Mouse (Mus musculus): ENCODE measurements around the gene Csmd2.
A peak's percentile ranks its signal among the peaks of the same experiment; 100 is the strongest.
"Not testable (repeated sequence)": the region's sequence is repeated elsewhere in the genome, so short reads cannot be mapped to it uniquely, and the experiment has no call there.

Csmd2 gene

DNA sequence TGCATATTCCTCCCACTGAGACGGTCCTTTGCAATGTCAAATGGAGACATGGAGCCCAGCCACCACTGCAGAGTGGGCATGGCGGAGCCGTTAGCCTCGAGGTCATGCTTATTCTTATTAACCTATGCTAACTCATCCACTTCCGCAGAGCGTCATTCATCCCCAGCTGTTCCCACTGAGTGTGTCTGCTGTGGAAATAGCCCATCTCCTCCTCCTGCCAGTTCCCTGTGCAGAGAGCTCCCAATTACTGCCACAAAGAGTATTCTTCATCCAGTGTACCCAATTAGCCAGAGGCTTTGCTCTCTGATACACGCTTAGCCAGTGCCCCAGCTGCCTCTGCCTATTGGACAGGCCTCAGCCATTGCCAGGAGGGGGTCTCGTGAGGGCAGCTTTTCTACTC, 504.4 kb downstream of the Csmd2 start:
- DNase-seq (ENCODE audit: low spot score) = peak; percentile 1

DNA sequence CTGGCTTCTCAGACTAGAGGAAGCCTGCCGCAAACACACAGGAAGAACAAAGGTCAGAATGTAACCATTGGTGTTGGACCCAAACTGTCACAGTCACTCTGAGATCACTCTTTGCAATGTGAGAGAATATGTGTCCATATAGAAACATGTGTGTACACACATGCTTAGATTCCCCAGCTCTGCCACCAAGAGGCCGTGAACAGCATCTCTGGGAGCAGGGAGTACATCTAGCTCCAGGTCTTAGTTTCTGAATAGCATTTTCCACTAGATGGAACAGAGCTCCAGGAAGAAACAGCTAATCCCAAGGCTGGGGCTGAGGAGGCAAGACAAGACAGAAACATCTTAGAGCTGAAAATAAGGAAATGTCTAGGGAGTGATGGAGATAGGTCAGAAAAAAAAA, 512.3 kb downstream of the Csmd2 start:
- DNase-seq (ENCODE audit: low spot score) = no peak

DNA sequence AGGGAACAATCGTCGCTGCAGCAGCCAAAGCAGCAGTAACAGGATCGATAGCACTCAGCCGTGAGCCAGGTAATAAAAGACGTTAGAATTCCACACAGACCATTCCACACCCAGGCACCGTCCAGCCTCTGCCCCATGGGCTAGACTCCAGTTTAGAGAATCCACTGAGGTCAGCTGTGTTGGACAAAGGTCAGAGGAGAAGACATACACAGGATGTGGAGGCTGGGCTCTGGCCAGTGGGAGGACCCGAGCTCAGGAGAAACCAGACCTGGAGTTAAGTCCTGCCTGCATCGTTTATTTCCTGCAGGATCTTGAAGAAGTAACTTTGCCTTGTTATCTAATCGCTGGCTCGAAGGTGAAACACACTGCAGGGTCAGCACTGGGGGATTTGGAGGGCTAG, 519.2 kb downstream of the Csmd2 start:
- peak; percentile 12 for DNase-seq (ENCODE audit: low spot score)

DNA sequence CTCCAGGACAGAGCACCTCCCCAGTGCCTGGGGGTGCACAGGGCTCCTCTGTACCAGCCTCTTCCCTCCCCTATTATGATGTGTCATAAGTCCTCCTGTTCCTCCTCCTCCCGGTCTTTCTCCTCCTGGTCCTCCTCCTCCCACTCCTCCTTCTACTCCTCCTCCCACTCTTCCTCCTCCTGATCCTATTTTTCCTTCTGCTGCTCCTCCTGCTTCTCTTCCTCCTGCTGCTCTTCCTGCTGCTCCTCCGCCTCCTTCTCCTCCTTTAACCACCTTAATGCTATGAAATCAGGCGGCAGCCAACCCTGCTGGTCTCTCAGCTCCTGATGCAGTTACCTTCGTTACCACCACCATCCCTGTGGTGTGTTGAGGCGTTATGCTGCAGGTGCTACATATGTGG, 522.2 kb downstream of the Csmd2 start:
- no peak for DNase-seq (ENCODE audit: low spot score)

DNA sequence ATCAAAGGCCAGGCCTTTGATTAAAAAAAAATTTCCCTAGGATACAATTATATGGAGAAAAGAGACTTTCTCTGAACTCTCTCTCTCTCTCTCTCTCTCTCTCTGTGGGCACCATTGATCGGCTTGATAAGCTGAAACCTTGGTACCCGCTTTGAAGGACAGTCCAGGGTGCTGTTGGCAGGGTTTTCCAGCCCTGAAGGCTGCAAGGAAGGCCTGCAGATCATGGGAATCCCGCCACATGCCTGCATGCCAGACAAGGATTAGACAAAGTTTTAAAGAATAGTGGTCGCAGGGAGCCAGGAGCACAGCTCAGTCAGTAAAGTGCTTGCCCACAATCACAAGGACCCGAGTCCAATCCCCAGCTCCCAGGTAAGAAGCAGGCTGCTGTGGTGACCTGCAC, 526.8 kb downstream of the Csmd2 start:
- no peak for DNase-seq (ENCODE audit: low spot score)

DNA sequence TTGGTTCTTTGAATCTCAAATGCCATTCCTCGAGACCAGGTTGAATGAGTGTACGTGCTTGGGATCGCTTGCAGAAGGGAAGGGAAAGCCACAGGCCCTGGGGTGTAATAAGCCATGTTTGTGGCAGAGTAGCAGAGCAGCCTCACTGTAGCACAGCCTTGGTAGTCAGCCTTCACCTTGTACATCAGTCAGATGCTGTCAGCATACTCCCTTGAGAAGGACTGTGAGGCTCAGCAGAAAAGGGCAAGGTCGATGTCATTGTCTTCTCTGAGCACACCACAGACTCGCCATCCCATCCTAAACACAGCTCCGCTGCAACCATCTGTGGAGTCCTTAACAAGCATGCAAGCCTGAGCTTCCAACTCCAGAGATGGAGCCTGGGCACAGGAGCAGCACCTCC, 533.6 kb downstream of the Csmd2 start:
- DNase-seq (ENCODE audit: low spot score) = no peak

DNA sequence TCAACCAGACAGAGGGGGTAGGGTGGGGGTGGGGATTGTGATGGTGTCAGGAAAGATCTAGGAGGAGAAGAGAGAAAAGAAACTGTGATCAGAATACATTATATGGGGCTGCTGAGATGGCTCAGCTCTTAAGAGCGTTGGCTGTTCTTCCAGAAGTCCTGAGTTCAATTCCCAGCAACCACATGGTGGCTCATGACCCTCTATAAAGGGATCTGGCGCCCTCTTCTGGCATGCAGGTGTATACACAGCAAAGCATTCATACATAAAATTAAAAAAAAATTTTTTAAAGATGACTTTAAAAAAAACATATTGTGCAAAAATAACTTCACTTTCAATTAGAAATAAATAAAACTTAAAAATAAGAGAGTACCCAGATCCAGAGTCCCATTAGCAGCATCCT, 555.7 kb downstream of the Csmd2 start:
- DNase-seq (ENCODE audit: low spot score) = peak; percentile 30

DNA sequence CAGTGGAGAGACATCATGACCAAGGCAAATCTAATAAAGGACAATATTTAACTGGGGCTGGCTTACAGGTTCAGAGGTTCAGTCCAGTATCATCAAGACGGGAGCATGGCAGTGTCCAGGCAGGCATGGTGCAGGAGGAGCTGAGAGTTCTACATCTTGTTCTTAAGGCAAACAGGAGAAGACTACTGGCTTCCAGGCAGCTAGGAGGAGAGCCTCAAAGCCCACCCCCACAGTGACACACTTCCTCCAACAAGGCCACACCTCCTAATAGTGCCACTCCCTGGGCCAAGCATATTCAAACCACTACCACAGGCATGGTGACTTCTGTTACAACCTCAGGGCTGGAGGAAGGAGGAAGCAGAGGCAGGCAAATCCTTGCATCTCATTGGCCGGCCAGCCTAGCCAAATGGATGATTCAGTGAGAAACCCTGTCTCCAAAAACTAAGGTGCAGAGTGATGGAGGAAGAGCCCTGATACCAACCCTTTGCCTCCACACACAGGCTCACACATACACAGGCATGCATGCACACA, 556.4 kb downstream of the Csmd2 start:
- DNase-seq (ENCODE audit: low spot score) = not testable (repeated sequence)

DNA sequence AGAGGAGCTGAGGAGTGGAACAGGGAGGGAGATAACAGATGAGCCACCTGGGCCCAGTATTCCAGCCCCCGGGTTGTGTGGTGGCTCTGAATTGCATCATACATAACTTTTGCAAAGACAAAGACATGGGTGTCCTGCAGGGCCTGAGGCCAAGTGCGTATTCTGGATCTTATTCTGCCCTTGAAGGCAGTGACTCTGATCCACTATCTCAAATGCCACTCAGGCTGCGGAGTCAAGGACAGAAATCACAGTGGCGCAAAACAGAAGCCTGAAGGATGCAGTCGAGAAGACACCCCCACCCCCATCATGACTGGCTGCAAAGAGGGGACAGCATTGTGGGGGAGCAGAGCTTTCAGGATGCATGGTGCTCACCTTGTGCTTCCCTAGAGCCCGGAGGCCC, 563.1 kb downstream of the Csmd2 start:
- DNase-seq (ENCODE audit: low spot score) = no peak

DNA sequence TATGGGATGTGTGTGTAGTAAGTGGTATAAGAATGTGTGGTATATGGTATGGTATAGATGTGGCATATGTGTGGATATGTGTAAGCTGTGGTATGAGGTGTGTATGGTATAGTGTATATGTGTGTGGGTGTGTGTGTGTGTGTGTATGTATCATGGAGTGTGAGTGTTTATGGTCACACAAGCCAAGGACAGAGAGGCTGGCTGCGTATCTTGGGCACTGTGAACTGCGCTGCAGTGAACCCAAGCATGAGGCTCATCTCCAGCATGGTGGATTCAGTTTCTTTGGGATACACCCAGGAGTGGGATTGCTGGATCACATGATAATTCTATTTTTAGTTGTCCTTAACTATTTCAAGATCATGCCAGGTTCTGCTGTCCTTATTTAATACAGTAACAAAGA, 566.5 kb downstream of the Csmd2 start:
- no peak for DNase-seq (ENCODE audit: low spot score)

DNA sequence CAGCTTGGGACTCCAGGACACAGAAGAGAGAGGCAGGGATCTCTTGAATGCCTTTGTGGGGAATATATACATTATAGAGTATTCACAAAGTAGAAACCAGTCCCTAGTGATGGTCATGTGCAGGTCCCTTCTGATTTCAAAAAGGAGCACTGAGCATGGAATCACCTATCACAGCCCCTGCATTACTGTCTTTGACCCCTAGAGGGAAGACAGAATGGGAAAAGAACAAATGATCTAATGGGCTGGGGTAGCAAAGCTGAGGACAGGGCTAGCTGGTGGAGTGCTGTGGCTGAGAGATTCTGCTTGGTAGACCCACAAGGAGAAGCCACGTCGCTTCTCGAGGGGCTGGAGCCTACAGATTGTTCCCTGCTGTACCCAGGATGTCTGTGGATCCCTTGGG, 572.7 kb downstream of the Csmd2 start:
- no peak for DNase-seq (ENCODE audit: low spot score)

DNA sequence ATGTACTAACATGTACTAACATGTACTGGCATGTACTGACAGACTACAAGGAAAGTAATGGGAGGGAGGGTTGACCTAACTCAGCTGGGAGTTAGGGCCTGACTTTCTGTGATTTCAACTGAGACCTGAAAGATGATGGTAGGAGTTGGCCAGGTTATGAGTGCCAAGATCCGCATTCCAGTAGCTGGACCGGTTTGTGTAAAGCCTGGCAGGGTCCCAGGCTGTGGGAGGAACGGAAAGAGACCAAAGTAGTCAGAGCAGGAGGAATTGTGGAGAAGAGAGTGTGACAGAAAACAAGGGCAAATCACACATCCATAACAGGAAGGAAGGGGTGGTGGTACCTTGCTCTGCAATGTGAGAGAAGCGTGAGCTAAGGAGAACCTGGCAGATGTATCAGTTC, 588.2 kb downstream of the Csmd2 start:
- DNase-seq (ENCODE audit: low spot score) = no peak

DNA sequence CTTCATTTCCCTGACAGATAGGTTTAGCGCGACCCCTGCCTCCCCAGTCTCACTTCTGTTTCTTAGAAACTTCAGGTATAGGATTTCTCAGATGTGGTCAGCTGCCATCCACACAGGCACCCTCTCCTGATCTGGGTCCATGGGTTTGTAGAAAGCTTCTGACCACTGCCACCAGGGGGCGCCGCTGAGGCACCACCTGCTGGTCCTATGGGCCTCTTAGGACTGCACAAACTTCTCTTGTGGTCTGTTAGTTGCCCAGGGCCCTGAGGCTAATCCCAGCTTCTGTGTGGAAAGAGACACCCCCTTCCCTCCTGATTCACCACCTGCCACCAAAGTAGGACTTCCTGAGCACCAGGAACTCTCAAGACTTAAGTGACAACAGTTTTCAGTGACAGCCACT, 591.5 kb downstream of the Csmd2 start:
- DNase-seq (ENCODE audit: low spot score) = no peak

DNA sequence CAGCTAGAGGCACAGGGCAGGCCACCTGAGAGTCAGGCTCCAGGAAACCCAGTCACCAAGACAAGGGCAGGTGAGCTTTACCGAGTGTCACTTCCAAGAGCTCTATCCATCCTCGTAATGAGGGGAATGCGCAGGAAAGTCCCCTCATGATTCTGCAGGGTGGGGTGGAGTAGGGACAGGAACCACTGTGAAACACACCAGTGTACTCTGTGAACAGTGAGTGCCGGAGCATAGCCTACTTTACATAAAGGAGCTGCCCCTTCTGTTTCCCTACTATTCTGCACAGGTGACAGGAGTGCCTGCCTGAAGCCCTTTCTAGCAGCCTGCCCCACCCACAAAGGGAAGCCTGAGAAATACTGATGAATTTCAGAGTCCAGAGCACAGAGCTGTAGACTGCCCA, 605.6 kb downstream of the Csmd2 start:
- no peak for DNase-seq (ENCODE audit: low spot score)

DNA sequence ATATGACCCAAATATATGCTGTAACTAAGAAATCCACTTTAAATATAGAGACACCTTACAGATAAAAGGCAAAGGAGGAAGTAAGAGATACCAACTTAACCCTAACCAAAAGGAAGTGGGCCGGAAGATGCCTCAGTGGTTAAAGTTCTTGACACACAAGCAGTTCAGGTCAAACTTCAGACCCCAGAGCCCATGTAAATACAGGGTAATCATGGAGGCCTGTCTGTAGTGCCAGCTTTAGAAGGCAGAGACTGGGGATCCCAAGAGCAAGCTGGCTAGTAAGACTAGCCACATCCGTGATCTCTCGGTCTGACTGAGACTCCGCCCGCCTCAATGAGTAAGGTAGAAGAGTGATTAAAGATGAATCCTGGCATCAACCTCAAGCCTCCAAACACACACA, 606.4 kb downstream of the Csmd2 start:
- no peak for DNase-seq (ENCODE audit: low spot score)

DNA sequence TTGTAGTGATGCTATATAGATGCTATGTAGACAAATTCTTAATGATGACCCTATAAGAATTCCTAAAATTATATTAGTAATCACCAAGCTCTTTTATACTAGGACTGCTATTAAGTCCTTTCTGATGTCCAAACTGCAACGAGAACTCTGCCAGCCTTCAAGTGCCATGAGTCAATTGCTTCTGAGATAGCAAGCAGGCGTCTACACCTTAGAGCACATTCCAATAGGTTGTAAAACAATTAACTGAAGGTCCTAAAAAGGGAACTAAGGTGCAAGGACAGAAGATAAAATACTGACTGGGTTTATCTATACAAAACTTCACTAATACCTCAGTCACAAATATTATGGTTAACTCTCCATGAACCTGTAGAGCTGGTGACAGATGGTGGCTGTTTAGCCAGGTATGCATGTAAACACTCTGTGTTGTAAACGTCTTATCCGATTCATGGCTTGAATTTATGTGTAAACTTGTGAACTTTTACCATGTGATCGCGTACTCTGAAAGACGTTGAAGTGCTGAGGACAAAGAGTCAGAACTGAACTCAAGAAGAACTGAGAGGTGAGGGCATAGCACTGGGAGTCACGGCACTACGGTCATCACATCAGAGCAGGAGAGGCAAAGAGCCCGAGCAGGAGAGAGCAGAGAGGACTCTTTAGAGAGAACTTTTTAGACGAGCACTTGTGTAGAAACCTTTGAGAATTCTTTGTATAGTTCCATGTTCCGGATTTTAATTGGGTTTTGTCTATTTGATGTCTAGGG, 610.3 kb downstream of the Csmd2 start:
- DNase-seq (ENCODE audit: low spot score) = no peak

DNA sequence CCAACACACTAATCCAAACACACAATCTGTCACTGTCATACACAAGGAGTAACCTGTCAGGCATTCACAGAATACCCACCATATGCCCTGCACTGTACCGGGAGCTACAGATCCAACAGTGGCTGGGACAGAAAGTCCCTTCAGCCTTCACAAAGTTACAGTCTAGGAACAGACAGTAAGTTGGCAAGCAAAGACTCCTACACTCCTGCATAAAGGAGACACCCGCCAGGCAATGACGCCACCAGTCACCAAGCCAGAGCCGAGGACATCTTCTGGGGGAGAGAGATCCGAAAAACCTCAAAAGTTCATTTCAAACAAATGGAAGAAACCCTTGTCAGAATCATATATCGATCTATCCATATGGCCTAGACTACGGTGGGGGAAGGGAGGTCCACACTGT, 618.9 kb downstream of the Csmd2 start:
- no peak for DNase-seq (ENCODE audit: low spot score)

DNA sequence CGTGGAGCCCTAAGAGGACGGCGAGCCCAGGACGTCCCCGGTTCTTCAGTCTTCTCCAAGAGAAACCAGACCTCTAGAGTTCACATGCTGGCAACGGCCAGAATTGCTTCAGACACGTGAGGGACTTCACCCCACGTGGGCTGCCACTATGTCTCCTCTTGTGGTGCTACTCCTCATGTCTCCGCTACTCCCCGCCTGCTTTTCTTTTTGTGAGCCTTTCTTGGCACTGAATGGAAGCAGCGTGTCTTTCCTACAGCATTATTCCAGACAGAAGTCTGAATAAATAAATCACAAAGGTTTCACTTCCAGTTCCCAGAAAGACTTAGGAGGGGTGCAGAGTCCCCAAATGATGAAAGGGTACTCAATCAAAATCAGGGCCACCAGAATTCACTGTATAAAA, 620.0 kb downstream of the Csmd2 start:
- no peak for DNase-seq (ENCODE audit: low spot score)

DNA sequence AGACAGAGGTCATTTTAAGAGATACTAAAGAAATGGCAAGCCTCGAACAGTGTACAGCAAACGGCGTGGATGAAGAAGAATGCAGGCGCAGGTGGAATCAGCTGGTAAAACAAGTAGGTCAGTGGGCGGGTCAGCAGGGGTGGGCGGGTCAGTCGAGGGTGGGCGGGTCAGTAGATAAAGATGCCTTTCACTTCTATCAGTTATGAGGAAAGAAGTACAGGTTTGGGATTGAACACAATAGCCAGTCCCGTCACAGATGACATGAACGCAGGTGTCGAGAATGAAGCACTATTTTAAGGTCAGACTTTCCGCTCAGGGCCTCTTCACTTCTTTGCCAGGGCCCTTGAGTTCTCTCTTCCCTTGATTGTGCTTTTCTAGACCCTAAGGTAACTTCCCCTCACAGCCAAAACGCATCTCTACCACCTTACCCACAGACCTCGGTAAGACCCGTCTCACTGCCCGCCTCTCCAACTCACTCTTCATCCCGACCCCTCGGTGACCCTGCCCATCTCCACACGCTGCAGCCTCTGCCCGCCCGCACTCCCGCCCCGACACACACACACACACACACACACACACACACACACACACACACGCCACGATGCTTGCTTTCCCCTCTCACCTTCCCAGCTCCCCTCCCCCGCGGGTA, 621.7 kb downstream of the Csmd2 start:
- peak; percentile 19 for DNase-seq (ENCODE audit: low spot score)

DNA sequence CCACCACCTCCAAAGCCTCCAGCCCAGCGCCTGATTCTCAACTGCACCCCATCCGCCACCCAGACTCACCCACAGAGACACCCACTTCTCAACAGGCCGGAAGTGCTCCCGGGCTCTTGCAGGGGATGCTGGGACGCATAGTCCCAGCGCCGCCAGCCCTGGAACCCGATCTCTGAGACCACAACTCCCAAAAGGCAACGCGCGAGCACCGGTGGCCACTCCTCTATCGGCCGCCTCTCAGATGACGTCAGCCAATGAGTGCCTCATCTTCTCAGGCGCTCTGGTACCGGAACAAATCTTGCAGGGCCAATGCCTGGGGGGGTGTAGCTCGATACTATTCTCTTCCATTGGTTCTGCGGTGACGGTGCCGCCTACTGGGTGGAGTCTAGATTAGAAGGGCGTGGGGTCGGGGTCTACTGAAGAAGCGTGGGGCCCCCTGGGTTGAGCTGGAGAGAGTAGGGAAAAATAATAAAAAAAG, 622.3 kb downstream of the Csmd2 start, which contains the start of gene Zscan20:
Gene Zscan20, minus strand, starts transcription at position 174 of the 478 bp plus-strand sequence.
- peak; percentile 99 for DNase-seq (ENCODE audit: low spot score)

DNA sequence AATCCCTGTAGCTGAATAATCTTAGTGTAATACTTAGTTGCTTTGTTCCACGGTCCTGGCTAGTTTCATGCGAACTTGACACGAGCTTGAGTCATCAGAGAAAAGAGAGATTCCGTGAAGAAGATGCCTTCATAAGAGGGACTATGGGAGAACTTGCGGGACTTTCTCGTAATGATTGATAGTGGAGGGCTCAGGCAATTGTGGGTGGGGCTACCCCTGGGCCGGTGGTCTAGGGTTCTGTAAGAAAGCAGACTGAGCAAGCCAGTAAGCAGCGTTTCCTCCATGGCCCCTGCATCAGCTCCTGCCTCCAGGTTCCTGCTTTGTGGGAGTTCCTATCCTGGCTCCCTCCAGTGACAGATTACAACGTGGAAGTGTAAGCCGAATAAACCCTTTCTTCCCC, 623.0 kb downstream of the Csmd2 start:
- peak; percentile 18 for DNase-seq (ENCODE audit: low spot score)

DNA sequence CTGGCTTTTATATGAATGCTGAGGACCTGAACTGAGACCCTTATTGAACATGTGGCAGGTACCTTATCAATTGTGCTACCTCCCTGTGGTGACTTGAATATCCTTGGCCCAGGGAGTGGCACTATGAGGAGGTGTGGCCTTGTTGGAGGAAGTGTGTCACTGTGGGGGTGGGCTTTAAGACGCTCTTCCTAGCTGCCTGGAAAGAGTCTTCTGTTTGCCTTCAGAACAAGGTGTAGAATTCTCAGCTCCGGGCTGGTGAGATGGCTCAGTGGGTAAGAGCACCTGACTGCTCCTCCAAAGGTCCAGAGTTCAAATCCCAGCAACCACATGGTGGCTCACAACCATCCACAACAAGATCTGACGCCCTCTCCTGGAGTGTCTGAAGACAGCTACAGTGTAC, 624.1 kb downstream of the Csmd2 start:
- DNase-seq (ENCODE audit: low spot score) = not testable (repeated sequence)

DNA sequence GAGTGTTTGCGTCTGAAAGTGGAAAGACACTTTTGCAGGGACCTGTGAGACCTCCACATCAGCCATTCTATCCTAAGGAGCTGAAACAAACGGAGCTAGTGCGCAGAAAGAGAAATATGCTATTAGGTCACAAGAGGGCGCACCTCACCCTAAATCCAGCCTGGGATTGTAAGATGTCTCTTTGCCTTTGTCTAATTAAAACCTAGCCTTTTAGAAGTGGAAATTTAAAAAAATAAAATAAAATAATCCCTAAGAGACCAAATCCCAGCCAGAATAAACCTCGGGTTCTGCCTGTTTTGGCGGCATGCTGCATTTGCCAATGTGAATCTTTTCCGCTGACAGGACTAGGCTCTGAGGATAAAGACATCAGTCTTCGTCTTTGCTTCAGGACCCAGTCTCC, 625.7 kb downstream of the Csmd2 start:
- DNase-seq (ENCODE audit: low spot score) = peak; percentile 92
